Mouse (Mus musculus) hematopoietic stem cell, adult 5-6 weeks (primary cell): ENCODE data around the gene Zfp747. TPM values are rescaled to one million over a fixed set of nuclear protein-coding genes. Genes with fewer than 3 reads are reported as not detected.
A peak's percentile ranks its signal among the peaks of the same experiment; 100 is the strongest.
"Not testable (repeated sequence)": the region's sequence is repeated elsewhere in the genome, so short reads cannot be mapped to it uniquely, and the experiment has no call there.

Experiments used
- ATAC-seq, 2 experiments: fragments of 125-278 bp in 1 of 2; replicated peaks in 1 of 2; 2 replicates each; pipeline ENCODE4 v1.8.0; 2016 to 2017; ENCODE audit warnings: inconsistent platforms in 2 of 2, mild to moderate bottlenecking in 2 of 2, moderate number of reproducible peaks in 2 of 2, low read depth in 1 of 2, moderate TSS enrichment in 1 of 2; ENCODE audit not compliant: low FRiP score in 2 of 2, poor library complexity in 2 of 2, severe bottlenecking in 2 of 2, insufficient read depth in 1 of 2, low TSS enrichment in 1 of 2
- total RNA-seq: library from RNA; stranded (forward); fragments of 172-1452, 232-1000 nt; gene quantifications from 2 replicates; pipeline ENCODE4 v1.2.3, GENCODE M21; 2017

The Zfp747 gene
- total RNA-seq, 1 experiment from 2014 or later: 6.8 TPM

GRCm38 (mm10) chr7:127386641-127387392 is 11.0 kb upstream of the Zfp747 start, which contains the start of gene 9130019O22Rik:
TSS of gene 9130019O22Rik (minus strand) at chr7:127387166.
- ATAC-seq: peak; percentile 89 to 91

DNA sequence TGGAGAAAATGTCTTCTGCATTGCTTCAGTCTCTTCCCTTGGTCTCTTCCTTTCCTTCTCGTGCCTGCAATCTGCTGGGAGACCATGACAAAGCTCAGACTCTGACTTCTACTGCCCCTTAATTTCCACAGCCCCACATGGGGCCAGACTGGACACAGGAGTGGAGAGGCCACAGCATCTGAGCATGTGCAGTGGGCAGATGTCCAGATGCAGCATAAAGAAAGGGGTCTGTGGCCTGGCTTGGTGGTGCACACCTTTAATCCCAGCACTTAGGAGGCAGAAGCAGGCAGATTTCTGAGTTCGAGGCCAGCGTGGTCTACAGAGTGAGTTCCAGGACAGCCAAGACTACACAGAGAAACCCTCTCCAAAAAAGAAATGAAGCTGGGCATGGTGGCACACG is 9.7 kb upstream of the Zfp747 start:
- ATAC-seq: not testable (repeated sequence)

DNA sequence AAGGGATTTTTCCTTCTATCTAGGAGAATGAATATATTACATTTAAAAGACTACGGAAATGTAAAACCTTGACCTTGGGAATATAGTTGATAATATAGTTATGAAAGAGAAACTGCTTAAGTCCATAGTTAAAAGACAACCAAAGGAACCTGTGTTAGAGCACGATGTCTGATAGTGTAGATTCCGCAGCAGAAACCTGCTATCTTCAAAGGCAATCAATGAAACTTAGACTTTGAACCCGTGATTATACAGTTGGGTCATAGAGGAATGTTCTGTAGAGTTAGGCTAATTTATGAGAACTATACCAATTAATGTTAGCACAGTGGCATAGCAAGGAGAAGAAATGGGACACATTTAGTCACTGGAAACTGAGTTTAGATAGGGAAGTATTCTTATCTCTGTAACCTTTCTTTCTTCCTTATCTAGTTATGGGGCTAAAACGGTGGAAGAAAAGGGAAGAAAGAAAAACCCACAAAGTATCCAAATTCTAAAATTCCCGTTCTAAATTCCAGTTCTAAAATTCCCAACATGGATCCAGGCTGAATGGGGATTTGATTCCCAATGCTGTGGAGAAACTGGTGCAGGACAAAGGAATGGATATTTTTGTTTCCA is 2.6 kb upstream of the Zfp747 start:
- no peak for ATAC-seq

DNA sequence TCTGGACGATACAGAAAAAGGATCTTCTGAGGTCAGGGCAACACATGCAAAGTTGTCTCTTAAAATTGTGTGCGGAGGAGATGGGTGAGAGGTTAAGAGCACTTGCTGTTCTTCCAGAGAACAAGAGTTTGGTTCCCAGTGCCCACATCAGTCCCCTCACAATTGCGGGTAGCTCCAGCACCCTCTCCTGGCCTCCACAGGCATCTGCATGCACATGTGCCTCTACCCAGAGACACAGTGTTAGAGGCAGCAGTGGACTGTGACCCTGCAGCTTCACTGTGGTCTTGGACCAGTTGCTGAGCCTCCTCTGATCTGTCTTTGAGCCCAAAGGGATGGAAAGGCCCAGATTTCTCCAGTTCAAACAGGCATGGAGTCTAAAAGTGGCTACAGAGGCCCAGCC is 4.0 kb downstream of the Zfp747 start:
- ATAC-seq: not testable (repeated sequence)

DNA sequence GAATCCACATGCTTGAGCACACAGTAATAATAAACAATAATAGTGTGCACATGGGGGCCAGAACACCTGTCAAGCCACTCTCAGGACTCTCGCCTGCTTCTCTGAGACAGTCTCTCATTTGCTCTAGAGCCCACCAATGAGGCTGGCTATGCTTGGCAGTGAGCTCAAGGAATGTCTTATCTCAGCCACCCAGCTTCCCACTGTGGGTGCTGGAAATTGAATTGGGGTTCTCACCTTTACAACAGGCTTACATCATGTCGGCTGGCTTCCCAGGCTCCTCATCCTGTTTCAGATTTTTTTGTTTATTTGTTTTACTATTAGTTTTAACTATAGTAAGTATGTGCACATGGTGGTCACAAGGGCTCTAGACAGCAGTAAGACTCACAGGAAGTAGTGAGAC is 4.6 kb downstream of the Zfp747 start:
- no peak for ATAC-seq

GRCm38 (mm10) chr7:127366249-127366648 is 9.6 kb downstream of the Zfp747 start:
- no peak for ATAC-seq

DNA sequence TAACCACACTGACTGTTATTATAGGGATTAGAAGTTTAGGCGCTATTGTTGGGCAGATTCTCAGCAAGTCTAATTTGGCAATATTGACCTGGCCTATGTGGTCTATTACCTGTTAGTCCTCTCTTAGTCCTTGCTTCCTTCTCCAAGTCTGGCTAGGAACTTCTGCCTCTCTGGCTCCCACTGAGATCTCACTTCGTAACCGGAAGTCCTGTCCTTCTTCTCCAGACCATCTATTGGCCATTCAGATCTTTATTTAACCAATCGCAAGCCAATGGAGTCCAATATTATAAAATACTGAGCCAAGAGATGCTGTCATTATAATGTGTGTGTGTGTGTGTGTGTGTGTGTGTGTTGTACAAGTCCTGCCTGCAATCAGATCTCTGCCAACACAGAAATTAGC is 11.7 kb downstream of the Zfp747 start:
- ATAC-seq: no peak

DNA sequence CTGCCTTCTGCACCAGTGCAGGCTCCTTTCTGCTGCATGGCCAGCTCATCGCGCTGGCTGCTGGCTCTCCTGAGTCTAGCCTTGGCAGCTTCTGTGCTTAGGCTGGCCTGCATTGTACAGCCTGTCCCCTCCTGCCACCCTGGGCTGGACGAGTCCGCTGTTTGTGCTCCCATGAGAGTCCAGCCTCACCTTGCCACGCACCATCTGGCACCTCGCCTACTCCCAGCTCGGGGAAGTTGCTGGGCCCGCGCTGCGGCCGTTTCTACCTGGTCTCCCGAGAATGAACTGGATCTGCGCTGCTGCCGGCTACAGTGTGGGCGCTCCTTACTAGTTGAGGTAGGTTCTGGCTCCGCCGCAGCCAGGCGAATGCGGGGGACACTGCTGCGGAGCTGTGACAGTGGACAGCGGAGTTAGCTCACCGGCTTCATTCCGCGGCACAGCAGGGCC is 12.4 kb downstream of the Zfp747 start:
- ATAC-seq: peak in 1 of 2 experiments; percentile 48; a peak in 2 of 4 replicates

- peak; percentile 42 to 70; a peak in 2 of 4 replicates for ATAC-seq
These were observed 13.4 kb downstream of the Zfp747 start for GRCm38 (mm10) chr7:127362418-127362817.

GRCm38 (mm10) chr7:127361449-127361848 is 14.4 kb downstream of the Zfp747 start:
- no peak for ATAC-seq

- ATAC-seq: no peak
These were observed 15.6 kb downstream of the Zfp747 start for GRCm38 (mm10) chr7:127360265-127360664.

GRCm38 (mm10) chr7:127358472-127358871 is 17.4 kb downstream of the Zfp747 start:
- ATAC-seq: no peak

GRCm38 (mm10) chr7:127357871-127358270 is 18.0 kb downstream of the Zfp747 start:
- ATAC-seq: no peak

DNA sequence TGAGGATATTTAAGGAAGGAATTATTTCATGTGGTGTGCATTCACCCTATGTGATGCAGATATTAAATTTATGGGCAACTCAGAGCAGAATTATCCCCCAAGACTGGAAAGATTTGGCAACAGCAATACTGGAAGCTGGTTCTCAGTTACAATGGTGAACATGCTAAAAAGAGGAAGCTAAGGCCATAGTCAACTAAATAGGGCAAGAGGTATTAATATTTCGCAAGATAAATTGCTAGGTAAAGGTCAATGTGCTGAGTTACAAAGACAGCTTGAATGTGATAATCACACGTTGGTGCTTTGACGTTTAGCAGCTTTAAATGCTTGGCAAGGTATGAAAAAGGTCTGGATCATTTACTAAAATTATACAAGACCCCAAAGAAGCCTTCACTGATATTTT is 20.1 kb downstream of the Zfp747 start:
- ATAC-seq: no peak

DNA sequence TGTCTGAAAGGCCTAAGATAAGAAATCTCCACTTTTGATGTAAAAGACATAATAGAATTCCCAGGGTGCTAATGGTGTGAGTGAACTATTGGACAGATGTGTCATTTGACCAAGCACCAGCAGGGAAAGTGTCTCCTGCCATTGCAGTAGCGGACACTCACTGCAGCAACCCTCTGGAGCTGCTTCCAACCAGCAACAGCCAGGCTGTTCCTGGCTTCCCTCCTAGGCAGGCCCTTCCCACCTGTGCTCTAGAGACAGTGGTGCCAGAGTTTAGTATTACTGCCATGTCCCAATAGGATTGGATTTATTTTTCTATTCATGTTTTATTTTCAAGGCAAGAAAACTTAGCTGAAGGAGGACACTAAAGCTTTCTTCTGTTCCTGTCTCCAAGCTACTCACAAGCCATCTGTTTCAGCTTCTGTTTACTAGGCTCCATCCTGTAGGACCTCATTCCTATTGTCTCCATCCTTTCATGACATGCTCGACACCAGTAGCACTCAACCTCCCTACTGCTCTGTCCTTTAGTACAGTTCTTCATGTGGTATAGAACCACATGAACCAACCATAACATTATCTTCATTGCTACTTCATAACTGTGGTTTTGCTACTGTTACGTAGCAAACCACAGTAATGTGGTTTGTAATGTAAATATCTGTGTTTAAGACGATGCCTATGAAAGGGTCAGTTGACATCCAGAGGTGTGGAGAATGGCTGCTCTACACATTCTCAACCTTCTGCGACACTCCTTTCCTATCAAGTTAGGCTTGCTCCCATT is 24.4 kb downstream of the Zfp747 start:
- no peak for ATAC-seq

DNA sequence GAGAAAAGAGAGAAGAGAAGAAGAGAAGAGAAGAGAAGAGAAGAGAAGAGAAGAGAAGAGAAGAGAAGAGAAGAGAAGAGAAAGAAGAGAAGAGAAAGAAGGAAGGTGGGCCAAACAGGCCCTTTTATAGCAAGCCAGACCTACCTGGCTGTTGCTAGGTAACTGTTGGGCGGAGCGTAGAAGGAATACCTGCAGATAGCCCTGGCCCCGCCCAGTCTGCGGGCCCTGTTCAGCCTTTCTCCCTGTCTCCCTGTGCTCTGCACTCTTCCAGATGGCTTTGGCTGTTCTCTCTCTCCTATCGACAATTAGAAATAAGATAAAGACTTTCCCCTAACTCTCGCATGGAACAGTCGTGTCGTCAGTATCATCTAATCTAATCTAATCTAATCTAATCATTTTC is 29.2 kb downstream of the Zfp747 start:
- ATAC-seq: no peak

DNA sequence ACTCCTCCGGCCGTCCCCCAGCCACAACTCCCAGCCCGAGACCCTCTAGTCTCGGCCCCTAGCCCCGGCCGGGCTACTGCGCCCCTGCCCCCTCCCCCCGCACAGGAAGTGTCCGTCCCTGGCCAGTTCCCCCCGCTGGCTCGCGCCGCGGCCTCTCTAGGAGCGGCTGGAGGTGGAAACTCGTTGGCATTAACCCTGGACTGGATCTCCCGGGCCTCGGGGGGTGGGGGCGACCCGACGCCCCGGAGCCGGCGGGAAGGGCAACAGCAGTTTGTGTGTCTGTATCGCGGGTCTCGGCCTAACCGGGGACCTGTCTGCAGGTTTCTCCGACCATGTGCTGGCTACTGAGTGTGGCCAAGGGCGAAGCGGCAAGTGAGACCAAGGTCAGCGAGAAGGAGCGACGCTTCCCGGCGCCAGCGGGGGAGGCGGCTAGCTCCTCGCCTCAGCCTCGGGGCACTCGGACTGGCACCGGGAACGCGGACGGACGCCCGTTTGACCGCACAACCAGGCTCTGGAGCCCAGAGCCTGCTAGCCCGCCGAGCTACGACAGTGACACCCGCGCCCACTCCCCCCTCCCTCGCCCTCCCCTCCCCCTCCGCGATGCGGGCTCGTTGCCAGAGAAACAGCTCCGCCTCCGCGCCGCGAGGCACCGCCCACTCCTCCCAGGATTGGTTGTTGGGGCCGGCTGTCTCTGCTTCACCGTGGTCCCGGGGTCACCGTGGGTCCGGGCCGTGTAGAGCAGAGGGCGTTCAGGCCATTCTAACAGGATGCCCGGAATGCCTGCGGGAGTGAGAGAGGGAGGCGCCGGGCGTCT is 30.1 kb downstream of the Zfp747 start, which contains the start of gene Zfp768:
Gene Zfp768 (minus strand): TSS at position 78 of the 814 bp plus-strand sequence.
- ATAC-seq: peak; percentile 82 to 87
